Mouse (Mus musculus) embryo, embryonic 11 days (tissue): Measurements from ENCODE around the gene Myl3.

Experiments used
- DNase-seq: peaks from one replicate; pipeline ENCODE4 v3.0.0-alpha.2; 2015

Gene Myl3

GRCm38 (mm10) chr9:110741711-110742294 is at the start of gene Myl3:
Gene Myl3, plus strand, starts transcription at chr9:110741861.
- no peak for DNase-seq

- no peak for DNase-seq
These were observed 46.4 kb upstream of the Myl3 start for GRCm38 (mm10) chr9:110695165-110695755.

DNA sequence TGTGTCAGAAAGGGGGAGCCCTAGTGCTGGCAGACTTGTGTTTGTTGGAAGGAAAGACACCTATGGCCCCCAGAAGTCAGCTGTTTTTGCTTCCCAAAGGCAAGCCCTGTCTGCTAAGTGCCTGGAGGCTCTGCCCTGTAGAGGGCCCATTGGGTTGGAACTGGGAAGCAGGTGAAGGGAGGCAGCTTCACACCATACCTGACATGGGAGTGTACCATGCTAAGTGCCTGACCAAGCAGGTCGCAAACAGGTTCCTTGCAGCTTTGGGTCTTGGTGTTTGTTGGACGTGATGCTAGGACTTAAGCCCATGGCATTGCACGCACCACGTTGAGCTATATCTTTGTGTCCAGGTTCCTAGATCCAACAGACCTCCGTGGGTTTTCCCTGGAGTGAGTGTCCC is 45.2 kb upstream of the Myl3 start:
- DNase-seq, result no peak

- DNase-seq, result no peak
These were observed 44.2 kb upstream of the Myl3 start for GRCm38 (mm10) chr9:110697465-110697864.

GRCm38 (mm10) chr9:110699574-110699973 is 42.1 kb upstream of the Myl3 start:
- DNase-seq, result no peak

DNA sequence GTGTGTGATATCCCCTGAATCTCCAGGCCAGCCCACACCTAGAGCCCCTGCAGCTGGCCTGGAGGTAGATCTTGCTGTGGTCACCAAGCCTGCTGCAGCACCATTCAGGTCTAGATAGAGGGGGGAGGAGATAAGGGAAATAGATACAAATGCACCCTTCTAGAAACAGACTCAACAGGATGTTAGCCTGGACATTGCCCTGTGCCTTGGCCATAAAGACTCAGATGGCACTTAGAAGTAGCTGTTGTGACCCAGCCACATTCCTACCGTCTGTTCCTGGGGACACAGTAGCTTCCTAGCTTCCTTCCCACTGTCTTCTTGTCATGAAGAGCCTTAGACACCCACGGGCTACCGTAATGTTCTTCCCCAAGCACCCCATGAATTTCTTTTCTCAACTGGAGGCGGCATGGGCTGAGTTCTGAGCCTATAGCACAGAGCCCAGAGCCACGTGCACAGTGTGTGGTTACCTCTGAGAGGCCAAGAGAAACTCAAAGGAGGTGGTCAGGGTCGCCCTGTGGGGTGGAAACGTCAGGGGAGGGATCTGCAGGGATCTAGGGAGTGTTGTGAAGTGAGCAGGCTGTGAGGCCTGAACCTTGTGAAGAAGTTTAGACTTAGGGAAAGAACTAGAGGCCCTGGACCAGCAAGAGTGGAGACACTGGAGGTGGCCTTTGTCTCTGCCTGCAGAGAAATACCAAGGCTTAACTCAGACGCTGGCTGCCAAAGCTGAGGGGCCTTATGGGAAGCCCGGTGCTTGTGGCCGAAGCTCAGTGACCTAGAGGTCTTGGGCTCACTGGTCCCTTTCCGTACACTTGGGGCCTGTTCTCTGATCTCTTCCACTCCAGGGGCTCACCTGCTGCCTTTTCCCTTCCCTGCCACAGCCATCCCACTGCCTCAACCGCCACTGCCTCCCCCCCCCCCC is 40.3 kb upstream of the Myl3 start:
- DNase-seq, result no peak

DNA sequence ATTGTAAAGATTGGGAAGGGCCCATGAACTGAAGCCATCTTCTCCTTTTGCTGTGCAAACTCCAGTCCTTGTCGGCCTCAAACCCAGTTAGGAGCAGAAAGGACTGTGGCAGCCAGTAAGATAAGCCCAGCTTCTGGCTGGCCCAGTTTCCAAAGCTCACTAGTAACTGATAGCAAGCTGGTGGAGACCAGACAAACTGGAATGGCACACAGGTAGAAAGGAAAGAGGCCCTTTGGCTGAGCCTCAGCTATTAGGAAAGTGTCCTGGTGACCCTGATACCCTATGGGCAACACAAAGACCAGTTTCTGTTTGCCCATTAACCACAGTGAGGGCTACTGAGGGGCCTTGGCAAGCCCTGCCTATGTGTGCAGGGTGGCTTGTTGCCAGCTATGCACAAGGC is 38.8 kb upstream of the Myl3 start:
- DNase-seq, result no peak

- no peak for DNase-seq
These were observed 37.7 kb upstream of the Myl3 start for GRCm38 (mm10) chr9:110703951-110704350.

GRCm38 (mm10) chr9:110706784-110707183 is 34.9 kb upstream of the Myl3 start:
- no peak for DNase-seq

DNA sequence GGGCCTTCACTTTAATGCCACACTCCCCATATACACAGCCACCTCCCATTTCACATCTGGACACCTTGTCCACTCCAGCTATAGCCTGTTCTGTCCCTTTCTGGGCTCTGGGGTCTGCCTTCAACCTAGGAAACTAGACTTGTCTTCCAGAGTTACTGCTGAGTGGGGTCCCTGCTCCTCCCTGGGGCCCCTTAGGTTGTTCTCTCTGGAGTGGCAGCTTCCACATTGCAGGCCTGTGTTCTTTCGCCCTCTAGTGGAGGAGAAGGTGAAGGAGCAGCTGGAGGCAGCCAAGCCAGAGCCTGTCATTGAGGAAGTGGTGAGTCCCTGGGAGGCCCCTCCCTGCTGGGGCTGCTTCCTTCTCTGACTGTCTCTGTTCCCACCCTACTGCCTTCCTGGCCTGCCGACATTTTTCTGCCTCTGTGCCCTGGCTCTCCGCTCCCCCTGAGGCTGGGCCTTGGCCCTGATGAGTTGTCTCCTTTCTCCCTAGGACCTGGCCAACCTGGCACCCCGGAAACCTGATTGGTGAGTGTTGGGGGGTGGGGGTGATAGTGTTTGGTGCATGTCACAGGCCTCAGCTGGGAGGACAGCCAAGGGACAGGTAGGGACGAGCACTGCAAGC is 31.9 kb upstream of the Myl3 start:
- peak; percentile 80 for DNase-seq

DNA sequence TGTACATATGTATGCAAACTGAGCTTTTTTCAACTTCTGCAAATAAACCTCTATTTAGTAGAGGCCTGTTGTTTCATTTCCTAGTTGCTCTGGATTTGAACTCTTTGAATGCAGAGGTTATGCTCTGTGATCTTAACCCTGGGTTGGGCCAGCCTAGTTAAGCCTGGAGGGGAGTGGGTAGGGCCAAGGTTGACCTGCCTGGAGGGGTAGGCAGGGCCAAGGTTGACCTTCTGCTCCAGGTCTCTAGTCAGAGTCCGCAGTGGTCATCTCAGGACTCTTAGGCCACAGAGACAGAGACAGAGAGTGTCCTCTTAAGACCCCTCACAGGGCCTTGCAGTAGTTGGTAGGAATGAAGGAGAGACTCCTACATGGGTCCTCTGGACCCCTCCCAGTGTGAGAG is 30.1 kb upstream of the Myl3 start:
- no peak for DNase-seq

DNA sequence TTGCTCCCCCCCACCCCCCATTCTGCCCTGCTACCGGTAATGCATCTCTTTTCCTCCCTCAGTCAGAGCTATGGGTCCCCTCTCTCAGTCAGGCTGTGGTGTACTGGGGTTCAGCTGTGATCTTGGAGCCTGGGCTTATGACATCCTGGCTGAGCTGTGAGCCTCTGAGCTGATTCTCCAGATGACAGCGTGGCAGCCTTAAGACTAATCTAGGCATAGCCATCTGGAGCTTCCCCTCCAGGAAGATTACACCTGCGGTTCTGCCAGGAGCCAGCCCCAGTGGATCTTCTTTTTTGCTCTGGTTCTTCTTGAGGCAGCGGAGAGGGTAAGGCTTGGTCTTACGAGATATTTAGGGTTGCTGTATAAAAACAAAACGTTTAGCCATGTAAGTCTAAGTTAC is 29.7 kb upstream of the Myl3 start:
- no peak for DNase-seq

DNA sequence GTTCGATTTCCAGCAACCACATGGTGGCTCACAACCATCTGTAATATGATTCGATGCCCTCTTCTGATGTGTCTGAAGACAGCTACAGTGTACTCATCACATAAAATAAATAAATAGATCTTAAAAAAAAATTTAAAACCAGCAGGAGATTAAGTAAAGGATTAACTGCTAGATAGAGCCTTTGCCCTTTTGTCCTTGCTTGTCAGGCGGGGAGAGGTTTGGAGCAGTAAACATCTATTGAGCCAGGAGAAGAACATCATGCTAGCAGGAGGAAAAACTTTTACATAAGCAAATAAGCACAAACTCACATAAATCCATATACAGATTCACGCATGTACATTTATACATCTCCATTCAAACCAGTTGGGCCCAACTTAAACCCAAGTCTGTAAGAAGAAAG is 29.1 kb upstream of the Myl3 start:
- no peak for DNase-seq

DNA sequence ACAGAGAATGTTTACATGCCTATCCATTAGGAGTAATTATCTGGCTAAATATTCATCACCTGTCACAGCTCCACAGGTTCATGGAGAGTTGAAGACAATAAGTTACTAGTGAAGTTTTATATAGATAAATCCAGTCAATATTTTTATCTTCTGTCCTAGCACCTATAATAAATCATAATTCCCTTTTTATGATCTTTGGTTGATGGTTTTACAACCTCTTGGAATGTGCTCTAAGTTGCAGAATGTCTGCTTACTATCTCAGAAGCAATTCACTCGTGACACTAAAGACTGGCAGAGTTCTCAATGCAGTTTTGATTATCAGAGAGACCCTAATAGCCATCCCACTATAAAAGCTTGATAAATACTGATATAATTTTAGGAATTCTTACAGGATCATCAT is 28.3 kb upstream of the Myl3 start:
- DNase-seq, result no peak

GRCm38 (mm10) chr9:110715426-110715825 is 26.2 kb upstream of the Myl3 start:
- DNase-seq, result no peak

DNA sequence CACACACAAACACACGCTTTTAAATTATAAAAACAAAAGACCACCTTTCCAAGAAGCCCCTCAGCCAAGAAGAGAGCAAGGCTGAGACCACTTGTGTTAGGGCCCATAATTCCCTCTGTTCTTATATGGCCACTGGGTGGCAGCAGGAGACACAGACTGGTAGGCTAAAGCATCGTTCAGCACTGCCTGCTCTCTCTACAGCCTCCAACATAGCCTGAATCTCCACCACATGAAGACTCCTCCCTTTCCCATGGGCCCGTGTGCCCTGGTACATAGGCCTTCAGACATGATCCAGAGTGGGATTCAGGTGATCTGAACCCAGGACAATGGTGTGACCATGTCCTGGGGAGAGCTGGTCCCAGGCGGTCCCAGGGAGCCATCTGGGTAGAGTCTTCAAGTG is 24.9 kb upstream of the Myl3 start:
- peak; percentile 84 for DNase-seq

DNA sequence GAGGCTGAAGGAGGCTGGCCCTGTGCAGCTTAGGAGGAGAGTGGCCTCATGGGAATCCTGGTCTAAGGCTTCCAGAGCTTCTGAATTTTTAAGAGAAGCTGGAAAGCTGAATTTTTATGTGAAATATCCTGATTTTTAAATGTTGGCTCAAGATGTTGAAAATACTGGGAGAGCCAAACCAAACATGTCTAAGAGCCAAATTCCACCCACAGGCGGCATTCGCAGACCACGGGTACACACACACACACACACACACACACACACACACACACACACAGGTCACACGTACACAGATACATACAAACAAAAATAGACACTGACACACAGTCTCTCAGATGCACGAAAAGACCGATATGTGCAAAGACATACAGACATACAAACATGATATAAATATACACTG is 23.6 kb upstream of the Myl3 start:
- no peak for DNase-seq

GRCm38 (mm10) chr9:110718810-110719209 is 22.9 kb upstream of the Myl3 start:
- DNase-seq, result no peak

DNA sequence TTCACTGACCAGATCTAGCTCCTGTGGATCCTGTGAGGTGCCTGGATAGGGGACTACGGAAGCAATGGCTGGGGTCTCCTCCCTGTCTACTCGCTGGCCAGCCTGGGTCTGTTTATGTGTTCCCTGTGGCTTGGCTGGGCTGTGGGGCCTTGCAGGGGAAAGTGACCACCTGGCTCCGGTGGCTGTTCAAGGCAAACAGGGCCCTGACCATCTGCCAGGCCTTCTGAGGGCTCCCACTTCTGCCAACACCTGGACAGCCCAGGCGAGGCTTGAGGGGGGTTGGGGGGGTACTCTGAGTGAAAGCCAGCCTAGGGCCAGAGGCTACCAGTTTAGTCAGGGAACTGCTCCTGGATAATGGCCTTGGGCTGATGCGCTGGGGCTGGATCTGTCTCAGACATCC is 21.7 kb upstream of the Myl3 start:
- no peak for DNase-seq

- DNase-seq, result no peak
These were observed 19.6 kb upstream of the Myl3 start for GRCm38 (mm10) chr9:110722060-110722459.

DNA sequence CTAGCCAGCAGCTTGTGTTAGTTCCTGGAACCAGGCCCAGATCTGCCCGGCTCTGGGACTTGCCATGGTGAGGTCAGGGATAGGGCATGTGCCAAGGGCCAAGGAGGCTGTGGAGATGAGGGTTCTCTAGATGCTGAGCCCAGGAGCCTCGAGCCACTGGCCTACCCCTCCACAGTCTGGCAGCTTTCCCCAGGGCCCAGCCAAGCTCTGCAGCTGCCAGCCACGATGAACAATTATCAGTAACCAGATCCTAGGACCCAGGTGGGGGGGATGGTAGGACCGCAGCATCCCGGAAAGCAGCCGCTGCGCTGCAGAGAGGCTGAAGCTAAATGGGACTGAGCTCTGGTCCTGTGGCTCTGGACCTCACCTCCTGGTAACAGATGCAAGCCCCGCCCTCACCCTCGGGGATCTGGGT is 15.9 kb upstream of the Myl3 start:
- DNase-seq, result peak; percentile 69

- DNase-seq, result no peak
These were observed 14.8 kb upstream of the Myl3 start for GRCm38 (mm10) chr9:110726867-110727266.

DNA sequence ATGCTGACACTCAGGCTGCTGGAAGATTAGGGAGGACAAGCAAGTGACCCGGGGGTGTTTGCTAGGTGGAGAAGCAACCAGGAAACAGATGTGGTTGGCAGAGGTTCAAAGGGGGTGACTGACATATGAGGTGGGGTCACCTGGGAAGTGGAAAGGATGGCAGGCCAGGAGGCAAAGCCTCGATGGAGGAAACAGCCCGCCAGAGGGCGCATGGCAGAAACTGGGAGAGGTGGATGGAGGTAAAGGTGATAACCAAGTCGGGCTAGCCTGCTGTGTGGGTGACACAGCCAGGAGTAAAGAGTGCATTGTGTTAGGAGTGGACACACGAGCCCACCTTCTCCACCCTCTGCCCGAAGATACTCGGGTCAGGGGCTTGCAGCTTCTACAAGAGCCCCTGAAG is 11.8 kb upstream of the Myl3 start:
- DNase-seq, result peak; percentile 57

GRCm38 (mm10) chr9:110731859-110732258 is 9.8 kb upstream of the Myl3 start:
- no peak for DNase-seq
